Mouse (Mus musculus) CH12F3 (cell line): ENCODE data around the gene Ankrd35.
"Not testable (repeated sequence)": the region's sequence is repeated elsewhere in the genome, so short reads cannot be mapped to it uniquely, and the experiment has no call there.

ENCODE experiments used
- in situ Hi-C: fragments of 300-500 bp; cut with MboI; formaldehyde crosslinking; loops from 2 replicates; pipeline ENCODE4 v1.14.3; 2020; ENCODE audit warnings: low sequenced_read_pairs

Gene Ankrd35

DNA sequence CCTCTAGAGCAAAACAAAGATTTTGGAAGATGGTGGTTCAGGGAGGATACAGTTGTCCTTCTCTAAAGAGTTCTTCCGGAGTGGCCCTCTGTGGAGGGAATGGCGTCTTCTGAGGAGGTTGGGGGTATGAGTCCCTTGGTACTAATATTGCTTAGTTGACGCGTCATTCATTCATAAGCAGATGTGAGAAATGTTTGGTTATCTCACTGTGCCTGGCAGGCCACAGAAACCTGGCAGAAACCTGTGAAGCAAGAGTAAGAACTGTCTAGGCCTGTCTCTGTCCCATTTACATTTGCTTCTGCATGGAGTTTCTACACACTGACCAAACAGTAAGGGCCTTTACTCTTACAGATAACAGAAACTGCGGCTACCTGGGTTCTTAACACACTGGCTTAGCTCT lies 1.6 kb downstream of the Ankrd35 start:
- in situ Hi-C loops, result no loop called here

DNA sequence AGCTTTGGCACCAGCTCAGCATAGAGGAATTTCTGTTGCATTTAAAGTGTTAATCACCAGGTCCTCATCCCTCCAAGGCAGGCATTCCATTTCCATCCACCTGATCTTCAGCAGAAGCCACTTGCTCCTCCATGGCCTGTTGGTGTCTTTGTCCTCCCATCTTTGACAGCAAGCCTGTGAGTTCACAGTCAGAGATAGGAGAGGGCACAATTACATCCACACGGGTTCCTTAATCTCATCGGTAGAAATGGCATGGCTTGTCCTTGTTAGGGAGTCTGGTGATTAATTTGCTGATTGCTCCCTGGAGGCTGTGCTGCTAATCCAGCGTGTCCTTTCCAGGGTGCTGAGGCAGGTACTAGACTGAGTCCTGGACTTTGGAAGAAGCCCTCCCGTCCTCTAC lies 3.6 kb downstream of the Ankrd35 start:
- in situ Hi-C loops, result no loop called here

DNA sequence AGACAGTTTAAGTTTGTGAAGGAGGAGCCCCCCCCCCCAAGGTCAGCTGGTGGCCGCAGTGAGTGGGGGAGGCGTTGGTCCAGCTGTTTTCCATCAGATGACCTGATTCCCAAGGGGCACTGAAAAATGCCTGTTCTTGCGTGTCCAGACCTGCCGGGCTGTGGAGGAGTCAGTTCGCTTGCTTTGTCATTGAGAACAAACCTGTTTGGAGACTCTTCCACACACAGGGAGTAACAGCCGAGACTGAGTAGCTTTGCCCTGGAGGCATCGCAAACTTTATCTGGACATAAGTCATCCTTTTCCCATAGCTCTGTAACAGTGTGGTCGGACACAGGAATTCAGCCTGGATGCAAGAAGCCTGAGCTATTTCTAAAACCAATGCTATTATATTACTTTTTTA lies 4.5 kb downstream of the Ankrd35 start:
- in situ Hi-C loops, result no loop called here

DNA sequence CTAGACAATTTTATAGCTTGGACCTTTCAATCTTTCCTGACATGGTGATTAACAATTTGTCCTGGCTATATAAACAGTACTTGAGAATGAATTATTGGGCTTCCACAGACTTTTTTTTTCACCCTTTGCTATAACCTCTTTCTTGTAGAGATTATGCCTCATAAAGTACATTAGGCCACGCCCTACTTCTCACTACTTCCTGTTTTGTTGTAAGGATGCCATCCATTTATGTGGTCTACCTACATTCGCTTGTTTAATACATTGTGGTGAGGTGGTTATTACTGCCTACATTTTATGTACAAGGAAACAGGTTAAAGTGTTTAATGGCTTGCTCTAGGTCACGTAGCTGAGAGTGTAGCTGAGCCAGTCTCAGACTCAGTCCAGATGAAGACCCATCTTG lies 5.2 kb downstream of the Ankrd35 start:
- in situ Hi-C loops, result no loop called here

DNA sequence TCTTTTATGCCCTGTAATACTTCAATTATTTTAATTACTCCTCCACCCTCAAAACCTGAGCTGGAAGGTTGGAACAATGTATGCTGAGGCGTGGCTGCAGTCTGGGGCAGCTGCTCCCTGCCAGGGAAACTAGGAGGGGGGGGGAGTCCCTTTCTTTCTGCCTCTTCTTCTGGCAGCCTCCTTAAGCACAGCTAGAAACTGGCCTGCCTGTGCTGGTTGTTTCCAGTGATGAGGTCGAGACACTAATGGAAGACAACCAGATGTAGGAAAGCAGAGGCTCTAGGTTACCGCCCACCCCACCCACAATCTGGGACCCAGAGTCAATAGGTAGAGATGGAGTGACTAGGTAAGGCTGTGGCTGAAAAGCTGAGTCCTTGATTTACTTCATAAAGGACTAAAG lies 5.8 kb downstream of the Ankrd35 start:
- in situ Hi-C loops, result no loop called here

DNA sequence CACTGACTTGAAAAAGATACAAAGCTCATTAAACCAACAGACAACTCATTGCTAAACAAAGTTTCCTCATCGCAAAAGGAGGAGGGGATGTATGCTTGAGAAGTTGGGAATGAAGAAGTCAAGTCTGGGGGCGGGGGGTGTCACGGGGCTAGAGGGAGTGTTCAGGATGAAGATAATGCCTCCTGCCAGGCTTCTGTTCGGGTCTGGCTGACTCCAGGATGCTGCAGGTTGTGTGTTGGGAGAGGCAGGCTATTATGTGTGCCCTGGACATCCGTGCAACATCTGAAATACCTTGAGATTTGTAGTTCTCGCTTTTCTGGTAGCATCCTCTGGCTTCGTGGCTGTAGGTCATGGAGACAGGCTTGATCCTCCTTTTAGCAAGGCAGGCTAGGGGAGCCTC lies 8.5 kb downstream of the Ankrd35 start:
- in situ Hi-C loops, result no loop called here

DNA sequence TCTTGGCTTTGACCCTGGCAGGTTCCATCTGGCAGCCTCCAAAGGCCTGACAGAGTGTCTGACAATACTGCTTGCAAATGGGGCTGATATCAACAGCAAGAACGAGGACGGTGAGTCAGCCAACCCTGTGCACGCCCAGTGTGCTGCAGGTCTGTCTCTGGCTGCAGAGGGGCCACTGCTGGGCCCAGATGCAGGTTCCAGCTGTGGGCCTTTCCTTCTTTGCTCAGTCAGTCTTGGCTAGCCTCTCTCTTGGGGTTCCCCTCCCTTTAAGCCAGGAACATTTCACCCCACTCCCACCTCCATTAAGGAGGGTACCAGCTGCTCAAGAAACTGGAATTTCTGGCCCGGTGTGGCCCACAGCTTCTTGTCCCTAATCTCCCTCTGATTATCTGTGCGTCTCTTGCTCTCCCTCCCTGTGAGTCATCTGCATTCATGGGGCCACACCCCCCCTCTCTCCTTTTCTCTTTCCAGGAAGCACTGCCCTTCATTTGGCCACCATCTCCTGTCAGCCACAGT lies 9.3 kb downstream of the Ankrd35 start:
- in situ Hi-C loops, result no loop called here

DNA sequence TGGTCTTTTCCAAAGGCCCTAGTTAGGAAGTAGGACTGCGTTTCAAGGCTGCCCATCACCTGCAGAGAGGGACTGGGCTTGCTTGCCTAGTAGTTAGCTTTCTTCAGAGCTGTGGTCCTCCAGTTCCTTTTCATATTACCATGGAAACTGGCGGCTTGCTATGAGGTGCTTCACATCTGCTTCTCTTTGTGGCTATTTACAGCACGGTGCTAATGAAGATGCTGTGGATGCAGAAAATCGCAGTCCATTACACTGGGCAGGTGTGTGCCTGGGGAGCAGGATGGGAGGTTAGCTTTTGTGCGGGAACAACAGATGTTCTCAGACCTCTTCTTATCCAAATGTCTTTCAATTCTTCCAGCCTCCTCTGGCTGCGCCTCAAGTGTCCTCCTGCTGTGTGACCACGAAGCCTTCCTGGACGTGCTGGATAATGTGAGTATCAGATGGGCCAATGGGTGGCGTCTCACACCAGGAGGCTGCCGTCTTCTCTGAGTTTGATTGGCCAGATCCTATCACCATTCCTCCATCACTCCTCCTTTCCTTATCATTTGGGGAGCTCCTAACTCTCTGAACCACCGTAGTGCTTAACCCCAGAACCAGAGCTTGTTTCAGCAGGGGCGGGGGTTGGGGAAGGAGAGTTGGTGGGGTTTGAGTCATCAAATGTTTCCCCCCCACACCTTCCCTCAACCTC lies 10.5 kb downstream of the Ankrd35 start:
- in situ Hi-C loops, result no loop called here

DNA sequence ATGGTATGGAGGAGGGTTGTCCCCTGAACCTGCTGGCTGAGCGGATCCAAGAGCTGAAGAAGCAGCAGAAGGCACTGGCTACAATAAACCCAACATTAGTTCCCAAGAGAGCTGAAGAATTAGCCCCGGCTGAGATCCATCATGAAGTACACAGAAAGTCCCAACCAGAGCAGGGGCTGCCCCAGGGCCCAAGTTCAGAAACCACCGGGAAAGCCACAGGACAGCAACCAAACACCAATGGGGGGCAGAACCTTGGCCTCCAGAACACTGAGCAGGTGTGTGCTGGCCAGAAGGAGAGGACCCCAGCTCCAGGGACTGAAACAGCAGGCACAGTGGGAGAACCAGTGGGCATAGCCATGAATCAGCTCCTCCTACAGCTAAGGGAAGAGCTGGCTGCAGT lies 13.6 kb downstream of the Ankrd35 start:
- in situ Hi-C loops, result no loop called here

DNA sequence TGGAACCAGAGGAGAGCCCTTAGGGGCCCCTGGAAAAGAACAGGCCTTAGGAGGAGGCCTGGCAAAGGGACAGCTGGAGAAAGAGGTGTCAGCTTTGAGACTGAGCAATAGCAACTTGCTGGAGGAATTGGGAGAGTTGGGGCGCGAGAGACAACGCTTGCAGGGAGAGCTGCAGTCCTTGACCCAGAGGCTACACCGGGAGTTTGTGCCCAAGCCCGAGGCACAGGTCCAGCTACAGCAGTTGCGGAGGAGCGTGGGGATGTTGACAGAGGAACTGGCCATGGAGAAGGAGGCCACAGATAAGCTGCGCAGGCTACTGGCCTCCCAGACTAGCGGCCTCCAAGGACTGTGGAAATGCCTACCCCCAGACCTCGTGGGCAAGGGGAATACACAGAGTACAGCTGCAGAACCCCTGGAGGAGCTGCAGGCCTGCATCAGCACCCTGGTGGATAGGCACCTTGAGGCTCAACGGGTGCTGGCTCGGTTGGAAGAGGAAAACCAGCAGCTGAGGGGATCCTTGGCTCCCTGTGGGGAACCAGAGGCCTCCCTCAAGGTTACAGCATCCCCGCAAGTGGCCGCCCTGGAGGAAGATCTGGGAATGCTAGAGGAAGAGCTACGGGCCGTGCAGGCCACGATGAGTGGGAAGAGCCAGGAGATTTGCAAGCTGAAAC lies 14.4 kb downstream of the Ankrd35 start:
- in situ Hi-C loops, result no loop called here

DNA sequence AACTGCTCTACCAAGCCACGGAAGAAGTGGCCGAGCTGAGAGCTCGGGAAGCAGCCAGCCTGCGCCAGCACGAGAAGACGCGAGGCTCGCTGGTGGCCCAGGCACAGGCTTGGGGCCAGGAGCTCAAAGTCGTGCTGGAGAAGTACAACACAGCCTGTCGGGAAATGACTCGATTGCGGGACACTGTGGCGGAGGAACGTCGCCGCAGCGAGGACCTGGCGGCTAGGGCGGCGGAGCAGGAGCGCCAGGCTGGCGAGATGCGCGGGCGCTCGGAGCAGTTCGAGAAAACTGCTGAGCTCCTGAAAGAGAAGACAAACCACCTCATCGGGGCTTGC lies 14.9 kb downstream of the Ankrd35 start:
- in situ Hi-C loops, result no loop called here

DNA sequence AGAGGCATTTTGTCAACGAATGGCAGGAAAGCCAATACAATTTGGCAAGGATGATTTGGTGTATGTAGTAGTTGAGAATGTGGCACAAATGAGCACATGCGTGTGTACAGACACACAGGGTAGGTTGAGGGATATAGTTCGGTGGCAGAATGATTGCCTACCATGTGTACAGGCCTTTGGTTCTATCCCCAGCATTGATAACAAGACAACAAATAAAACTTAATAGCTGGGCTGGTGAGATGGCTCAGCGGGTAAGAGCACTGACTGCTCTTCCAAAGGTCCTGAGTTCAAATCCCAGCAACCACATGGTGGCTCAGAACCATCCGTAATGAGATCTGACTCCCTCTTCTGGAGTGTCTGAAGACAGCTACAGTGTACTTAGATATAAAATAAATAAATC lies 16.1 kb downstream of the Ankrd35 start:
- in situ Hi-C loops, result not testable (repeated sequence)

DNA sequence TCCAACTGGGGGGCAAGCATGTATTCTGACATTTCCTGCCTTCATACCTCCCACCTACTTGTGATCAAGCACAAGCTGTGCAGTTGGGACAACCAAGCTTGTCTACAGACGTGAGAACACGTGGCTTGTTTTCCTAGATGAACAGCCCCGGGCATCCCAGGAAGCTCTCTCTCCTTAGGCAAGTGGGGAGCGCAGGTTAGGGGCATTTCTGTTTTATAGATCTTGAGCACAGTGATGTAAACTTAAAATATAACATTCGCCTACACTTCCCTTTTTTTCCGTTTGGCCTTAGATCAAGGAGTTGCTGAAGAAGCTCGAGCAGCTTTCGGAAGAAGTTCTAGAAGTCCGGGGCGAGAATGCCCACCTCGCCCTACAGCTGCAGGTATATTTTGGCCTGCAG lies 18.9 kb downstream of the Ankrd35 start:
- in situ Hi-C loops, result no loop called here

DNA sequence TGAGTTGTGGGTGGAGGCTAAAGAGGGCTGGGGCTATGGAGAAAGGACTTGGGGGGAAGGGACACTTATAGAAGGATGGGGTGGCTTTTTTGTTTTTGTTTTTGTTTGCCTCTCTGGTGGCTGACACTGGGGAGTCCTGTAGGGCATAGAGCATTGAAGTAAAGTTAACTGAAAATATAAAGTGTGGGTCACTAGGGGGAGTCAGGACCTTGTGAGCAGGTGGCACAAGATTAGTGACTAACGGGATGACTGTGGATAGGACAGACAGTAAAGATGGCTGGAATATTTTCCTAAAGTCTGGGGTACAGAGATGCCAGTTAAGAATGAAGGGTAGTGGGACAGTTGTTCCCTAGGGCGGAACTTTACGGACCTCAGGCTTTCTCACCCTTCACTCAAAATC lies 20.4 kb downstream of the Ankrd35 start:
- in situ Hi-C loops, result no loop called here

DNA sequence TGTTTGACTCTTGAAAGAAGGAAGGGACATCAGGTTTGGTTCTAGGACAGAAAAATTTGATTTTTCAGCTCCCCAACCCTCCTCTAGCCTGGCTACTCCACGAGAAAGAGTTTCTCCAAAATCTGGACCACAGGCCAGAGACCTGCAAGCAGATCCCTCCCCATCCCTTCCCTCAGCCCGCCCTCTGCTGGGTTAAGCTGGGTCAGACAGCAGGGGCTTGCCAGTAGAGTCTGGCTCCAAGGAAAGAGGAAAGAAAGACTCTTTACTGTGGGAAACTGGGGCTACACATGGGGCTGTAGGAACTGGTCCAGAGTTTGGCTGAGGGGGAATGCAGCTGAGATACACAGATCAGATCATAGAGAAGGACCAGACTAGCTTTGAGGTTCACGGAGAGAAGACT lies 22.6 kb downstream of the Ankrd35 start:
- in situ Hi-C loops, result no loop called here

DNA sequence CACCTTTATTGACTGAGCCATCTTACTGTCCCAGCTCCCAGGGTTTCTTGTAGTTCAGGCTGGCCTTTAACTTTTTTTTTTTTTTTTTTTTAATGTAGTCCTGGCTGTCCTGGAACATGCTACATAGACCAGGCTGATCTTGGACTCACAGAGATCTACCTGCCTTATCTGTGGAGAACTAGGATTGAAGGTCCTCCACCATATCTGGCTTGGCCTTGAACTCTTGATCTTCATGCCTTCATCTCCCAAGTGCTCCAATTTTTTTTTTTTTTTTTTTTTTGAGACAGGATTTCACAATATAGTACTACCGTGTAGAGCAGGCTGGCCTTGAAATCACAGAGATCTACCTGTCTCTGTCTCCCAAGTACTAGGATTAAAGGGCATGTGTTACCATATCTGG lies 23.6 kb downstream of the Ankrd35 start:
- in situ Hi-C loops, result no loop called here

DNA sequence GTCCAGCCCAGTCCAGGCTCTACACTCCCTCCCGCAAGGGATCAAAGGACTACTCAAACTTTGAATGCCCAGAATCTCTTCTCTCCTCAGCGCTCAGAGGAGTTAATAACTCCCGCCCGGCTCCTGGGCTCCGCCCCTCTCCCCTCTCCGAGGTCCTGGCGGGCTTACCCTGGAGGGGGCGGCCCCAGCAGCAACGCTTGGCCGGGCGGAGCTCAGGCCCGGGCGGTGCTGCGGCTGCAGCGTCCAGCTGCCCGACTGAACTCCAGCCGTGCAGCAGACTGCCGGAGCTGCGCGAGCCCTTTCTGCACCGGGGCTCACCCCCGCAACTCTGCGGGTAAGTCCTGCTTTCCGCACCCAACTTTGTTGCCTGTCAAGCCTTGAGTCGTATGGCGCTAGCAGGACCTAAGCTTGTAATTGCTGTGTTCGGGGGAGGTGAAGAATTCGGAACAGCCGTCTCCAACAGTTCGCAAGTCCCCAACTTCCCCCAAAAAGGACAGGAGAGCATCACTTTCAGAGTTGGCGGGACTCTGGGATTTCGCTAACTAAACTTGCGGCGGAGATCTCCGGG lies 26.4 kb downstream of the Ankrd35 start, which contains the start of gene Pias3:
Gene Pias3, plus strand, starts transcription at position 187 of the 568 bp plus-strand sequence.
- in situ Hi-C loops, result no loop called here

DNA sequence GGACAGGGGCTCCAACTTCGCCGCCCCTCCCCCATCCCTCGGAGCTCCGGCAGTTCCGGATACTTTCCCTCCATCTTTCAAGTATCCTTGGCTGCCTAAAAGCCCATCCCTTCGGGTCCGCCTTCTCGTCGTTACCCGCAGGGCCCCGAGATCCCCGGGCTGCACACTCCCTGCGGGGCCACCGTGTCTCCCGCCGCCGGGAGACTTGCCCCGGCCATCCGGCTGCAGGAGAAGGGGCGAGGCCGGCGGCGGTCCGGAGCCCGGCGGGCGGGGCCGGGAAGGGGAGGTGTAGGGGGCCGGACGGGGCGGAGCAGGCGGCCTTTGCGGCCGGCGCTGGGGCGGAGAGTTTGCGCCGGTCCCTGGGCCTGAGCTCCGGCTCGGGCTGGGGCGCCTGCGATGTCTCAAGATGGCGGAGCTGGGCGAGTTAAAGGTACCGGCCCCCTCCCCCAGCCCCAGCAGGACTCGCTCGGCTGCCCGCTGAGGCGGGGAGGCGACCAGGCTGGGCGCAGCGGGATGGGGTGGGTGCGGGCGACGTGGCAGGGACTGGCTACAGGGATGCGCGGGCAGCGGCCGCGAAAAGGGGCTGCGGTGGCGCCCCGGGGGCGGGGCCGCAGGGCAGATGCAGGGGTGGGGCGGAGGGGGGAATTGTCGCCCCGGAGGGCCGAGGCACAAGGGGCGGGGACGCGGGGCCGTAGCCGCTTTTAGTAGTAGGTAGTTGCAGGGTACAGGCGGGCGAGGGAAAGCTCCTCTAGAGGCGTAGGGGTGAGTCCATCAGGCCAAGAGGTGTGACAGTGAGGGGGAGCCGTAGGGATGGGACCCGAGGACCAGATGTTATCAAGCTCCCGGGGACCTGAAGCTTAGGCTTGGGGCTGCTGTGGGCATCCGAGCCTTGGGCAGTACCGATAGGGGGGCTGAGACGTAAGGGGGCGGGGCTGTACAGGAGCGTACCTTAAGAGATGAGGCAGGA lies 27.1 kb downstream of the Ankrd35 start:
- in situ Hi-C loops, result no loop called here

DNA sequence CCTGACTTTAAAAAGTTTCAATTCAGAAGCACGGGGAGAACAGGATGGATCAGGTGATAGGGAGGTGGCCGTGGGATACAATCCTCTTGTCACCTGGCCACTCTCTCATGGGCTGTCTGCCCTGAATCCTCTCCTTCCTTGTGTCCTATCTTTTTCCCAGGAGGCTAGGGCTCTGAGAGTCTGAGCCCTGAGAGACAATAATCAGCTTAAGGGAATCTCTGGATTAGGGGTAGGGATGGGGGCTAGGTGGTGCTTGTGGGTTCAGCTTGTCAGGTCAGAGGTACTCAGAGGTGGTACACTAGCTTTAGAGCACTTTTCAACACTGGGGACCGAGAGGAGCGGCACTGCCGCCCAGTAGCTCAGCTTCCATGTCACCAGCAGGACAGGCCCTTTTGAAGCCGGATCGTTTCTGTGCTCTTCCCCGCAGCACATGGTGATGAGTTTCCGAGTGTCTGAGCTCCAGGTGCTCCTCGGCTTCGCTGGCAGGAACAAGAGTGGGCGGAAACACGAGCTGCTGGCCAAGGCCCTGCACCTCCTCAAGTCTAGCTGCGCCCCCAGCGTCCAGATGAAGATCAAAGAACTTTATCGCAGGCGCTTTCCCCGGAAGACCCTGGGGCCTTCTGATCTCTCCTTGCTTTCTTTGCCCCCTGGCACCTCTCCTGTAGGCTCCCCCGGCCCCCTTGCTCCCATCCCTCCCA lies 29.2 kb downstream of the Ankrd35 start:
- in situ Hi-C loops, result no loop called here

DNA sequence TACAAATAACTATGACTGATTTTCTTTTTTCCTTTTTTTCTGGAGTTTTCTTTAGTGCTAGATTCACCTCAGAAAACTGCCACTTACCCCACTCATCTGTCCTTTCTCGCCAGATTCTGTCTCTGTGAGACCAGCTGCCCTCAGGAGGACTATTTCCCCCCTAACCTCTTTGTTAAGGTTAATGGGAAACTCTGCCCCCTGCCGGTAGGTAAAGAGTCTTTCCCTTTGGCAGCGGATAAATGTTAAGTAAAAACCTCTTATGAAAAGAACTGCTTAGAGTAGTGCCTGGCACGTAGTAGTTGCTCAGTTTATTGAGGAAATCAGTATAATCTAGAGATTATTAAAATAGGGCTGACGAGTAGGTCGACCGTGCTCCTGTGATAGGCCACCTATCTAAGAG lies 30.4 kb downstream of the Ankrd35 start:
- in situ Hi-C loops, result no loop called here

DNA sequence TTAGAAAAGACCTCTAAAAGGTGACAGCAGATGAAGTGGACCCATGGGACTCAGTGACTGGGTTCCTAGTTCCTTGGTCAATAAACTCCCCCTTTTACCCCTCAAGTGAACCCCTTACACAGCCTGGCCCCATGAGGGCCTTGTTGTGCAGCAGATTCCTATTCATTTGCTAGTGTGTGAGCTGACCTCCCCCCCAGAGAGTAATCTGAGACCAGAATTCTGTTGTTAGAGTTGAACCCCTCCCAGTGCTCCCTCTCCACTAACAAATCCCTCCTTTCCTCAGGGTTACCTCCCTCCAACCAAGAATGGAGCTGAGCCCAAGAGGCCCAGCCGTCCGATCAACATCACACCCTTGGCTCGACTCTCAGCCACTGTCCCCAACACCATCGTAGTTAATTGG lies 31.1 kb downstream of the Ankrd35 start:
- in situ Hi-C loops, result no loop called here
